Mouse (Mus musculus) cerebellum, postnatal 10 days (tissue): ENCODE data around the gene Ccdc110.

ENCODE experiments used
- DNase-seq, 2 experiments: peaks; one replicate each; pipeline ENCODE4 v3.0.0; 2021; ENCODE audit warnings: mixed read lengths in 2 of 2

Gene Ccdc110

GRCm38 (mm10) chr8:45934582-45935014, at the start of gene Ccdc110:
Ccdc110 (plus strand) TSS chr8:45934619.
- DNase-seq: peak; percentile 99 to 100

- peak; percentile 32 to 51 for DNase-seq
These were observed 49.2 kb upstream of the Ccdc110 start, which contains the start of gene Pdlim3 for GRCm38 (mm10) chr8:45885202-45885685. Pdlim3 (plus strand) TSS chr8:45885461.

- DNase-seq: peak; percentile 25 to 31
These were observed 48.6 kb upstream of the Ccdc110 start for GRCm38 (mm10) chr8:45885775-45886174.

GRCm38 (mm10) chr8:45889737-45890136, 44.7 kb upstream of the Ccdc110 start:
- no peak for DNase-seq

- no peak for DNase-seq
These were observed 37.8 kb upstream of the Ccdc110 start for GRCm38 (mm10) chr8:45896590-45896989.

- DNase-seq: peak; percentile 55 to 69
These were observed 34.6 kb upstream of the Ccdc110 start for GRCm38 (mm10) chr8:45899783-45900182.

GRCm38 (mm10) chr8:45901626-45902025, 32.8 kb upstream of the Ccdc110 start:
- no peak for DNase-seq

- peak; percentile 63 to 70 for DNase-seq
These were observed 30.8 kb upstream of the Ccdc110 start for GRCm38 (mm10) chr8:45903659-45904058.

- DNase-seq: no peak
These were observed 28.7 kb upstream of the Ccdc110 start for GRCm38 (mm10) chr8:45905591-45906250.

GRCm38 (mm10) chr8:45906251-45906619, 28.2 kb upstream of the Ccdc110 start:
- DNase-seq: no peak

- DNase-seq: no peak
These were observed 20.7 kb upstream of the Ccdc110 start for GRCm38 (mm10) chr8:45913707-45914106.

GRCm38 (mm10) chr8:45916496-45916895, 17.9 kb upstream of the Ccdc110 start:
- no peak for DNase-seq

GRCm38 (mm10) chr8:45917040-45917679, 17.3 kb upstream of the Ccdc110 start:
- no peak for DNase-seq

- no peak for DNase-seq
These were observed 15.5 kb upstream of the Ccdc110 start for GRCm38 (mm10) chr8:45918891-45919290.

GRCm38 (mm10) chr8:45920392-45920791, 14.0 kb upstream of the Ccdc110 start:
- DNase-seq: no peak

GRCm38 (mm10) chr8:45922116-45922515, 12.3 kb upstream of the Ccdc110 start:
- peak; percentile 44 to 58 for DNase-seq

GRCm38 (mm10) chr8:45936986-45937385, 2.6 kb downstream of the Ccdc110 start:
- DNase-seq: no peak

- DNase-seq: no peak
These were observed 11.9 kb downstream of the Ccdc110 start for GRCm38 (mm10) chr8:45946283-45946682.

- no peak for DNase-seq
These were observed 16.2 kb downstream of the Ccdc110 start for GRCm38 (mm10) chr8:45950622-45951021.

GRCm38 (mm10) chr8:45970894-45971293, 36.5 kb downstream of the Ccdc110 start:
- DNase-seq: no peak

- no peak for DNase-seq
These were observed 39.6 kb downstream of the Ccdc110 start for GRCm38 (mm10) chr8:45973988-45974505.

- DNase-seq: peak; percentile 99 to 100
These were observed 40.9 kb downstream of the Ccdc110 start, which contains the start of the genes 1700029J07Rik and Ufsp2 for GRCm38 (mm10) chr8:45975126-45975836. 1700029J07Rik (minus strand) TSS chr8:45975252. Ufsp2 (plus strand) TSS chr8:45975528.

GRCm38 (mm10) chr8:45975837-45976468, 41.5 kb downstream of the Ccdc110 start:
- no peak for DNase-seq
